Mouse (Mus musculus) left cerebral cortex, adult 11 months (tissue): Measurements from ENCODE around the gene Tbc1d23.

ENCODE experiments used
- DNase-seq: peaks from one replicate; pipeline ENCODE4 v3.0.0; 2022; ENCODE audit warnings: low spot score

The Tbc1d23 gene

DNA sequence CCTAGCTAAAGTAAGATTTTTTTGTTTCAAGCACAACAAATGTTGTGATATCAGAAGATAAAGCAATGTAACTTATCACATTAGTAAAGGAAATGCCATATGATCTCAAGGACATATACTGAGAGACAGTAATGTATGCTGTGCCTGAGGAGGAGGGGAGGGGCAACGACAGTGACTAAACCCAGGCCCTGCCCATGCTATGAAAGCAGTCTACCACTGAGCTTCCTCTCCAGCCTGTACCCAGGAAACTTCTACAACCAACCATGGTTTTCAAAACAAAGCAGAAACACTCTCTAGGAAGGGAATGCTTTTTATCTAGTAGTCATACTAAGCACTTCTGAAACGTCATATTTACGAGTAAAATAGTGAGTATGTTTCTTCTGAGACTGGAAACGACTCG, 68.5 kb downstream of the Tbc1d23 start:
- no peak for DNase-seq

DNA sequence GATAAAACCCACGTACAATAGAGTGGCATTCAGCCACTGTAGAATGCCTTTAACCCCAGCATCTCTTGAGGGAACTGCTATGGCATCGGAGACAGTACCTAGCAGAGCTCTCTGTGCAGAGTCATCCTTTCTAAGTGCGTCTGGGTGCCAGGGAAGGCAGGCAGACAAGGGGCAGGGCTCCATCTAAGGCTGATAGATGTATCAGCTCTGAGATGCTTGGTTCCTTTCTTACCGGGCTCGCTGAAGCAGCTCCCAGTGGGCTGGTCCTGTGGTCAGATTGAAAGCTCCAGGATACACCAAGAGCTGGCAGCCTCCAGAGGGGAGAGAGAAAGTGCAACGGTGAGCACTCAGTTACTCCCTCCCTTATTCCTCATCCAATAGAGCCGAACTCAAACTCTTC, 71.5 kb downstream of the Tbc1d23 start:
- no peak for DNase-seq

DNA sequence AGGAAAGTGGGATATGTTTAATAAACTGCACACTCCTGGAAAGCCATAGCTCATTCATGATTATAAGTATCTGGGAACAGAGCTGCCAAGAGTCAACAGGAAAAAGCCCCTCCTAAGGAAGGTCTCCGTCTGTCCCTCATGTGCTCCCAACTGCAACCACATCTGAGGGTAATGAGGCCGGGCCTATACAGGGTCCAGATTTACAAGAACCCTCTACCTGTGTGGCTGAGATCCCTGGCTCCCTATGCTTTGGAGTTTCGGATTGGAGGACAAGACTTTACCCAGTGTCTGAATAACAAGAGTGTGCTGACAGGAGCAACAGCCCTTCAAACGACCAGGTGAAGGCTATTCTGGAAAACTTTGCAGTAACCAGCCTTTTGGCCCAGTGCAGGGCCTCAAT, 73.6 kb downstream of the Tbc1d23 start:
- no peak for DNase-seq

DNA sequence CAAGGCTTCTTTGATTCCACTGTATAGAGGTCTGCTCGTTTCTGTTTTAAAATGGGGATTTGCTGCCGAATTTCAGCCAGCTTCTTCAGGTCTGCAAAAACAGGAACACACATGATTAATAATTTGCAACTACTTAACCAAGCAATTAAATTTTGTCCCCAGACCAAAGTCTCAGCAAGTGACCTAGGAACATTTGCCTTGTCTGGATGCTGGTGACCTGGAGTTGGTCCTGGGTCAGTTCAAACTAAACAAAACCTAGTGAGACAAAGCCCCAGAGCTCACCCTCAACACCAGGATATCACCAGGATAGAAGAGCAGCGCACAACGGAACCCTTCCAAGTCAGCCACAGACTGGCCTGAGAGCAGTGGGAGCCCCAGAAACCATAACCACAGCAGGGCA, 74.2 kb downstream of the Tbc1d23 start:
- DNase-seq = no peak

DNA sequence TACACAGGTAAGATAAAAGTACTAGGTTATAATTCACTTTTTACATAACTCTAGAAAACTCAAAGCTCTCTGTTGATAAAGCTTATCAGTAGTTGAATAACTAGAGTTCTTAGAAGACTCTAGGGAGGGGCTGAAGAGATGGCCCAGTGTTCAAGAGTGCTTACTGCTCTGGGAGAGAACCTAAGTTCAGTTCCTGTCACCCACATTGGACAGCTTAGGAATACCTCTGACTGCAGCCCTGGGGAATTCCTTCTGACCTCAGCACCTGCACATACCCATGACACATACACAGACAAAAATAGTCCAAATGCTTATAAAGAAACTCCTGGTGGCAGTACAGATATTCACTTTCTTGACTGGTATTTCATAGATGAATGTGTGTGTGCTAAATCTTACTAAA, 75.4 kb downstream of the Tbc1d23 start:
- no peak for DNase-seq

DNA sequence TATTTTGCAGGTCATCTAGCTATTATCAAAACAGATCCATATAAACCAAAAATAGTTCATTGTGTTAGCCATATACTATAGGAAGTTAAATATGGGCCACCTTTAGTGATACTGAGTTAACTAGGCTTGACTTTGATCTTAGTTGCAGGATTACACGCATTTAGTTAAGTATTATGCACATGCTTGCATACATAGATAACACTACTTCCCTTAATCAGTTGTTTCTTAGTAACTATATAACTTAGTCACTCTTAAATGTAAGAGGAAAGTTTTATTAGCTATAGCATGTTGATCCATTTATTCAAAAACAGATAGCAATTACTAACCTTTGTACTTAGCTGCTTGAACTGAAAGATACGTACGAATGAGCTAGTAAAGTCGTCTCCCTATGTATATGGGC, 79.9 kb downstream of the Tbc1d23 start:
- no peak for DNase-seq

DNA sequence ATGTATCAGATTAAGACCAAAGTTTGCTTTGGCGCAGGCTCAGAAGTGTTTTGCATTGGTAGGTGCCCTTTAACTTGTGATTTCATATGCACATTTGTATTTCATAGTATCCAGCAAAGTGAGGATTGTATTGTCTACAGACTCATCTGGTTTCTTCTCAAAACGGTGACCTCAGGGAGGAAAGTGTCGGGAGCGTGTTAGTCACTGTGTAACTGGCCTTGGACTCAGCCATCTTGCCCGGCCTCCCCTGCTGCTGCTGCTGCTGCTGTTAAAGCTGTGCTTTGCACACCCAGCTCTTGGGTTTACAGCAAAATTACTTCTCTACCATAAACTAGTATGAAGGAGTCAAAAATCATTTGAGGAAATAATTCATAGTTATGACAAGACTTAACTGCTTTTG, 86.6 kb downstream of the Tbc1d23 start:
- no peak for DNase-seq

DNA sequence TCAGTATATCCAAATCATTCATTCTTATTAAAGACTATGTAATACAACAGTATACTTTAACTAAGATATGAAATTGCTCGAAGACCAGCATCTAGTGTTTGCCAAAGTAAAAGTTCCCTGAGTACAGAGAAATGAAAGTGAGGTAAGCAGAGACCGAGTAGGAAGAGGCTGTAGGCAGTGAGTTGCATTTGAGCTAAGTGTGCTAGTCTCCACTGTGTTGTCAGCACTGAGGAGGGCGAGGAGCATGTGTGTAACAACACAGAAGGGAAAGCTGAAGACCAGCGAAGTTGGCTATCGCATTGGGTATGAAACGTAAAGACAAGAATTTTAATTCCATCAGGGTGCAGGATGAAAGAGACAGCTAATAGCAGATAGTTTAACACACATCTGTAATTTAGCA, 97.7 kb downstream of the Tbc1d23 start:
- no peak for DNase-seq

DNA sequence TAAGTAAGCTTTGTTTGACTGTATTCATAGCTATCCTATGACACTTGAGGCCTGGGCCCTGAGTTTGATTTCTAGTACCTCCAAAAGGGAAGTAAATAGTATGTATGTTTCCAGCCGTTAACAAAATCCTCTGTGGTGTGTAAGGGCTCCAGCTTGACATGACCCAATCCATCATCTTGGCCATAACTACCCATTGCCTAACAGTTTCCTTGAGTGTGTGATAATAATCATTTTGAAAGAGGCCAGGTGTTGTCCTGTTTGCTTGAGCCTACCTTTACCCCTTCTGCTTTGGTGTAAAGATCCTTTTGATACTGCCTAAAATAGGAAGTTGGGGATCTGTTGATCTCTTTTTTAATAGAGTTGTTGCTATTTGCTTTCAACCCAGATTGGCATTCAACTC, 99.0 kb downstream of the Tbc1d23 start:
- no peak for DNase-seq

DNA sequence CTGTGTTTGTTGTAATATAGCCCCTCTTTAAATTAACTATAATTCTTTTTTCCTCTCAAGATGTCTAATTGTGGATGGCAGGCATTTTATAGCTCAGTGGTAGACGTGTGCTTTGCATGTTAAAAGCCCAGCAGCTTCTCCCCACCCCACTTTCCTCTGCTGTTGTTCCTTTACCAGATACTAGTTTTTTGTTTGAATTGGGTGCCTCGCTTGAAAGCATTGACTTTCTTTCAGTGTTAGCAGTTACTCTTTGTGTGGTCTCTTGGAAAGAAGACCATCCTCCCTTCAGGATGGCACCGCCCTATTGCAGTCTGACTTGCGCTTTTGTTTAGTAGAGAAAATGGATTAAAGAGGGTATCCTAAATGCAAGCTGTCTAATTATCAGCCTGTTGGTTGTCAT, 99.8 kb downstream of the Tbc1d23 start:
- no peak for DNase-seq

DNA sequence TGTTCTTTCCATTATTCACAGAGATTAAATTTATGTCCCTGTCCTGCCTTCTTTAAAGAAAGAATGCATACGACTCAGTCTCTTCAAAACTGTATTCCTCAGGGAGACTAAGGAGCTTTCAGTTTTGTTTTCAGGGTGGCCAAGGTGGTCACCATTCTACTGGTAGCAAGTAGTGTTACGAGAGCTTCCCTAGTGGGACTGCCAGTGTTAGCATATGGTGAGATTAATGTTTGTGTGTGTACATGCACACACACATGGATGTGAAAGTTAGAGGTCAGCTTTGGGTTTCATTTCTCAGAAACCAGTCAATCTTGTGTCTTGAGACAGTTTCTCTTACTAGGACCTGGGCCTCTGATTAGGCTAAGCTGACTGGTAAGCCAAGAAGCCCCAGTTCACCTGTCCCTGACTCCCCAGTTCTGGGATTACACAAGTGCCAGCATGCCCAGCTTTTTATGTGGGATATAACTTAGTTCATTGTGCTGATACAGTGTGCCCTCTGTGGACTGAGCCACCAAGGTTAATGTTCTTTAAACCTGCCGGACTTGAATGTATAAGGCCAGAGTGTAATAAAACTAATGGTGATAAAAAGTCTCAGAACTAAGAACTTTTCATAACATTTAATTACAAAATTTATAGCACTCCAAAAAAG, 100.4 kb downstream of the Tbc1d23 start:
- DNase-seq = no peak

DNA sequence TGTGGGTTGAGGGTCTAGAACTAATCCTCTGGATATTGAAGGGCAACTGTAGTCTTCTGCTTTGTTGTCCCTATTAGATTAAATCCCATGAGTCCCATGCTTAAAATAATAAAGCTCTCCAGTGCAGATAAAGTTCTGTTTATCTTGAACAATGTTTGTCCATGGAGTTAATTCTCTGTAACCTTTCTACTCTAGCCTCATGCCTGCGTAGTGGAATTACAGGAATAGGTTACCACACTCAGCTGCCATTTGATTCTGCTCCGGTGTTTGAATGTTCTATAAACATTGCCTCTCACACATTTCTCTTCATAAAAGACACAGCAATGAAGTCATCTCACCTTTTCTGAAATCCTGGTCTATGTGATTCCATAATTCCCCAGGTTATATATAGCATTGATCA, 103.5 kb downstream of the Tbc1d23 start:
- DNase-seq = no peak

DNA sequence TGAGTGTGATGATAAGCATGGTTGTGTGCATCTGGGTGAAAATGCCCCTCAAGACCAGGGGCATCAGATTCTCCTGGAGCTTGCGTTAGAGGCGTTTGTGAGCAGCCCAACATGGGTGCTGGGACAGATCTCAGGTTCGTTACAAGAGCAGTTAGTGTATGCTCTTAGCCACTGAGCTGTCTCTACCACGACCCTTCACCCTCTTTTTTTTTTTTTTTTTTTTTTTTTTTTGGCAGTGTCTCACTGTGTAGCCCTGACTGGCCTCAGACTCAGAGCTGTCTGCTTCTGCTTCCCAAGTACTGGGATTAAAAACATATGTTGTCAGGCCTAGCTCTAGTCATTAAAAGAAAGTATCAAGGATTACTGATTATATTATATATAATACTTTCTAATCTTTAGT, 105.0 kb downstream of the Tbc1d23 start:
- no peak for DNase-seq

DNA sequence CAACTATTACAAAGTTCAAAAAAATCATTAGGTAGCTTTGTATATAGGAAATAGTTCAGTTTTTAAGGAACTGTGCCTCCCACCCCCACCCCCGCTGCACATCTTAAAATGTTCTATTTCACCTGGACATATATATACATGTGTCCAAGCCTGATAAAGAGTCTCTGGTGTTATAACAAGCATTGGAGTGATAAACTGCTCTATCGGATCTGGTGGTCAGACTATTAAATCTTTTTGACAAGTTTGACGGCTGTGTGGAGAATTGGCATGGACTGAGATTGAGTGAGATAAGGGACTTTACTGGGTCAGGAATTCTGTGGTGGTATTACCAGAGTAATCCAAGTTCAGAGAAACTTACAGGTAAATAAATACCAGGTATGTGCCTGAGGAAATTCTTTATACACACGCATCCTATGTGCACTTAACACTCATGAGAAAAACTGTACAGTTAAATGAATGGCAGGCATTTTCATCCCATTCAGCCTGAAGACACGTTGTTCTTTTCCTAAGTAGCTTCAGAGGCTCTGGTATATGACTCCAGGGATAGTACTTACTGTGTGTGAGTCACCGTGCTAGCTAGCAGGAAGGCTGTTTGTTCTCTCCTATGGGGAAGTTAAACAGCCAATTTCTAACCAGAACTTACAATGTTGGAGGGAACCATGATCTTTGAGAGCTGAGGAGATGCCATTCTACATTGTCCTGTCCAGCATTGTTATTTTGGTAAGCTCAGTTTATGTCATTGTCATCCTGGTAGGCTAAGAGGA, 108.4 kb downstream of the Tbc1d23 start:
- DNase-seq = no peak

DNA sequence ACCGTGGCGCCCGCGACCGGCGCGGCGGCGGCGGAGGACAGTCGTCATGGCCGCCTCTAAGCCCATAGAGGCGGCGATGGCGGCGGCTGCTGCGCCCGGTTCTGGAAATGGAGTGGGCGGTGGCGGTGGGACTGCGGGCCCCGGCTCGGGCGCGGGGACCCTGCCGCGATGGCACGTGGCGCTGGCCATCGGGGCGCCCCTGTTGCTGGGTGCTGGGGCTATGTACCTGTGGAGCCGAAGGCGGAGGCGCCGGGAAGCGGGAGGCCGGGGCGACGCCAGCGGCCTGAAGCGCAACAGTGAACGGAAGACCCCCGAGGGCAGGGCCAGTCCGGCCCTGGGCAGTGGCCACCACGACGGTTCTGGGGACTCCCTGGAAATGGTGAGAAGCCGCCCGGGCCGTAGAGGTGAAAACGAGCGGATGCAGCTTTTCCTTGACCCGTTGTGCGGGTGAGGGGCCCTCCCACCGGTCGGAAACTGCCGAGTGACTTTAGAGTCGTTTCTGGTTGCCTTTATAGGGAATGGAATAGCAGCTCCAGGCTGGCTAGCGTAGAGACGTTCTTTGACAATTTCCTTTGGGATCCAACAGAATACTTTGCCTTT, 109.4 kb downstream of the Tbc1d23 start:
- DNase-seq = no peak

DNA sequence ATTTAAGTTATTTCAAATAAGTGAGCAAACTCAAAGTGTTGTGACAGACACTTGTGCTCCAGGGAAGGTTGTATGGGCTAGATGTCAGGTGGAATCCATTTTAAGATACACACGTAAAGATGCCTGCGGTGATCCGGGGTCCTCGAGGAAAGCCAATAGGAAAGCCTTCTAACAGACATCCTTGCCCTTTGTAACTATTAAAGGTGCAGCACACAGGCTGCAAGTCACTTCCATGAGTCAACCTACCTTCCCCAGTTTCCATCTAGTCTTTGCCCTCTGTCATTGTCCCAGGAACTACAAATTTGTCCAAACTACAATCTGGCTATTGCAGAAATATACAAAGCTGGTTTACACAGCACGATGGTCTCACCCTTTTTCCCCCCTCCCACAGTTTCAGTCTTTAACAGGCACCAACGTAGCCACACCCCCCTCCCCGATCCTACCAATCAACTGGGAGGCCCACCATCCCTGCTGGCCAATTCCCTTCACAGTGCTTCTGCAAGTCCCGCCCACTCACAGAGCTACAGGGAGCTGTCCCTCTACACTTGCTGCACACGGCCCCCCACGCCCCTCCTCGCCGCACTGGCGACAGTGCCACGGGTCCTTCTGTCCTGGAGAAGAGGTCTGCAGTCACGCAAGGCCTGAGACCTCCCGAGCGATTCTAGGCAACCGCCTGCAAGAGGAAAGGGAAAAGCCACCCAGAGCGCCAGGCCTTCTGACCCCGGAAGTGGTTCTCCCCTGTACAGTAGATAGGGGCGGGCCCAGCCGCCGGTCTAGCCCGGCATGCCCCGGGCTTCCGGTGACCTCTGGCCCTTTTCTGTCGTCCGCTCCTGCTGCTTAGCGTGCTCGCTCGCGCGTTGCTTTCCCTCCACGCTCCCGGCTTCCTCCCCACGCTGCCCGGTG, 110.1 kb downstream of the Tbc1d23 start, which contains the start of gene Tomm70a:
Tomm70a (plus strand) TSS at position 791 of the 903 bp plus-strand sequence.
- DNase-seq = peak; percentile 97
